Mouse (Mus musculus) midbrain, embryonic 16.5 days (tissue): ENCODE measurements at regions not wholly inside any gene's neighbourhood (a gene's known extent, or its start where the extent isn't known, plus 50 kb on each side); places are given as distances from the start of the nearest gene placed in this dataset.

ENCODE experiments used
- ATAC-seq: fragments of 200-750 bp; cut with Nextera tagmentation; 2 replicates; pipeline ENCODE4 v1.8.0; 2017; ENCODE audit warnings: moderate TSS enrichment
- H3K27ac ChIP-seq: fragments of 300-500 bp; sonication (generic); 2 replicates; pipeline ENCODE4 v1.5.1; 2014; ENCODE audit warnings: mild to moderate bottlenecking, low read length, mixed read lengths
- H3K27me3 ChIP-seq: fragments of 300-500 bp; sonication (generic); 2 replicates; pipeline ENCODE4 v1.6.1; 2014; ENCODE audit warnings: low read depth, low read length, mixed read lengths; ENCODE audit not compliant: control insufficient read depth, insufficient read depth
- H3K36me3 ChIP-seq: fragments of 300-500 bp; sonication (generic); 2 replicates; pipeline ENCODE4 v1.6.1; 2014; ENCODE audit warnings: mild to moderate bottlenecking, low read length, moderate library complexity, mixed read lengths; ENCODE audit not compliant: control insufficient read depth, insufficient read depth
- H3K4me1 ChIP-seq: fragments of 300-500 bp; sonication (generic); 2 replicates; pipeline ENCODE4 v1.6.1; 2014; ENCODE audit warnings: mild to moderate bottlenecking, low read length, mixed read lengths; ENCODE audit not compliant: control insufficient read depth, insufficient read depth
- H3K4me2 ChIP-seq: fragments of 300-500 bp; sonication (generic); 2 replicates; pipeline ENCODE4 v1.6.1; 2014; ENCODE audit warnings: mild to moderate bottlenecking, low read length, mixed read lengths
- H3K4me3 ChIP-seq: fragments of 300-500 bp; sonication (generic); 2 replicates; pipeline ENCODE4 v1.5.1; 2014; ENCODE audit warnings: low read depth, mild to moderate bottlenecking, low read length, moderate library complexity, mixed read lengths
- H3K9ac ChIP-seq: fragments of 300-500 bp; sonication (generic); 2 replicates; pipeline ENCODE4 v1.6.1; 2014; ENCODE audit warnings: low read depth, low read length, mixed read lengths
- H3K9me3 ChIP-seq: fragments of 300-500 bp; sonication (generic); replicated peaks from 2 replicates; pipeline ENCODE4 v1.6.1; 2014; ENCODE audit warnings: mild to moderate bottlenecking, low read length, mixed read lengths; ENCODE audit not compliant: control insufficient read depth, poor library complexity, severe bottlenecking
- WGBS: fragments of 180-500 bp; shearing (Covaris S2); extraction: QIAGEN DNeasy Blood & Tissue Kit; methylation state at CpG from one replicate; pipeline ENCODE4 v1.1.7; 2014; 5-methylcytosine and 5-hydroxymethylcytosine counted together

DNA sequence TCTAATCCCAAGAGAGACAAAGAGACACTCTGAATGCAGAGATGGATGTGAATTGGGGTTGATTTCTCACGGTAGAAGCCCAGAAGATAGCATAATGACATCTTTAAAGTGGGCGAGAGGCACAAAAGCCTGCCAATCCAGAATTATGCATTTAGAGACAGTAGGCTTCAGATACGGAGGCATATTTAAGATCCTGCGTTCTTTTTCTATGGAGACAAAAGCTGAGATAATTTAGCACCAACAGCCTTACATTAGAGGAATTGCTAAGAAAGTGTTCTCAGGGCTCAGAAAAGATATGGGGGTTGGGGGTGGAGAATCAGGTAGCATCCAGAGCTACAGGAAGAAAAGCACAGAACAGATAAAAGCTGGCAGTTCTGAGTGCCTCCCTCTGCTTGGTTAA, 422.4 kb upstream of the Kcnab2 start:
- no peaks in the 10 kb centered on the region for H3K27me3 ChIP-seq
- H3K9me3 ChIP-seq, result no peaks in the 10 kb centered on the region
- no peak overlapping the region for H3K4me3 ChIP-seq
- H3K4me2 ChIP-seq, result no peak overlapping the region
- WGBS, result 31% methylated on average over 4 of the region's 4 CpGs
- no peak overlapping the region for H3K9ac ChIP-seq
- no peak for ATAC-seq
- no peak overlapping the region for H3K27ac ChIP-seq
- 0 out of 2 replicates have a peak, but pooled peaks cover 5% of the 10 kb centered on the region for H3K4me1 ChIP-seq
- no peaks in the 10 kb centered on the region for H3K36me3 ChIP-seq

DNA sequence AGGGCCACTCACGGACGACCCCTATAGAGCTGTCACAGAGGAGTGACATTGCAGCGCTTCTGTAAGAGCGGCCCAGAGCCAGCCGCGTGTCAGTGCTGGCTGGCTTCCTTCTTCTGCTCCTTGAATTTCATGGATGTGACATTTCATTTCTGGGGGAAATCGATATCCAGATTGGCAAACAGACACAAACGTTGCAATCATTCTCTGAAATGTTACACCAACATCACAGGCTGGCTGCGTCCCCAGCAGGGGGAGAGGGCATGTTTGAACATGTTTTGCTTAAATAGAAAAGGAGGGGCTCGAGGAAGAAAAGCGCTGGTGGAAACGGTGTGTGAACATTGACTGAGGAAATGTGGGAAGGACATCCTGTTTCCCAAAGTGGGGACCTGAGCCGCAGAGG, 417.4 kb upstream of the Kcnab2 start:
- Histone ChIP-seq H3K9ac (no peak overlapping the region), H3K4me2 (no peak overlapping the region), H3K36me3 (no peaks in the 10 kb centered on the region), H3K9me3 (no peaks in the 10 kb centered on the region), H3K4me1 (0 out of 2 replicates have a peak, but pooled peaks cover 3% of the 10 kb centered on the region), H3K27ac (no peak overlapping the region), H3K4me3 (no peak overlapping the region), H3K27me3 (no peaks in the 10 kb centered on the region)
- ATAC-seq, result no peak
- 63% methylated on average over 13 of the region's 13 CpGs for WGBS

DNA sequence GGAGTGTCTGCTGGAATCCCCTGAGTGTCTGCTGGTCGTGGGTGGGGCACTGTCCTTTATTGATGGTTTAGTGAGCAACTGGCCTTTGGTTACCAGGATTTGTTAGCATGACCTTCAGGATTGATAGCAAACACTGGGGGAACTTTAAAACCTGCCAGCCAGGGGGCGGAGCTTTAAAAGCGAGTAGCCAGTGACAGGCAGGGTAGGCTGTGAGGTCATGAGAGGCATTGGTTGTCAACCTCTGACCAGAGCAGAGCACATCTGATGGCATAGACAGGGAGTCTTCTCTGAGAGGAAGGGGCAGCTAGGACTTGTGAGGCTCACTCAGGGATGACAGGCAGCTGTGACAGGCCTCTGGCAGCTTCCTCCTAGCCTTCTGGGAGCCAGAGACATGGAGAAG, 415.3 kb upstream of the Kcnab2 start:
- ATAC-seq, result no peak
- Histone ChIP-seq H3K36me3 (no peaks in the 10 kb centered on the region), H3K27me3 (no peaks in the 10 kb centered on the region), H3K4me3 (no peak overlapping the region), H3K4me2 (no peak overlapping the region), H3K4me1 (peaks cover 2% of the 10 kb centered on the region; the same call in 1 of the 2 replicates), H3K27ac (no peak overlapping the region), H3K9ac (no peak overlapping the region), H3K9me3 (0 out of 2 replicates have a peak, but pooled peaks cover 3% of the 10 kb centered on the region)
- WGBS, result 90% methylated on average over 3 of the region's 3 CpGs

DNA sequence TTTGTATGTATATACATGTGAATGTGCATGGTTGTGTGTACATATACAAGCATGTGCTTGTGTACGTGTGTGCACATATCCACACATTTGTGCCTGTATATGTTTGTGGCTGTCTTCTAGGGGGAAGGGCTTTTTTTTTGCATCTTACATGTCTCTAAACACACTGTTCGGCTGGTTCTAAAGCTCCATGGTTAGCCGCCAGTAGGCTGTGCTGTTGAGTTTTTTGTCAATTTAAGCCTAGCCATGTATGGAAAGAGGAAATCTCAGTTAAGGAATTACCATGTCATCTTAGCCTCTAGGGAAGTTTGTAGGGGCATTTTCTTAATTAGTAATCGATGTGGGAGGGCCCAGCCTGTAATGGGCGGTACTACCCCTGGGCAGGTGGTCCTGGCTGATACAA, 411.5 kb upstream of the Kcnab2 start:
- no peak overlapping the region for H3K4me2 ChIP-seq
- no peak overlapping the region for H3K9ac ChIP-seq
- no peak overlapping the region for H3K27ac ChIP-seq
- no peak overlapping the region for H3K4me3 ChIP-seq
- 83% methylated on average over 5 of the region's 5 CpGs for WGBS
- no peaks in the 10 kb centered on the region for H3K36me3 ChIP-seq
- no peaks in the 10 kb centered on the region for H3K27me3 ChIP-seq
- 0 out of 2 replicates have a peak, but pooled peaks cover 3% of the 10 kb centered on the region for H3K9me3 ChIP-seq
- H3K4me1 ChIP-seq, result peaks cover 3% of the 10 kb centered on the region; the same call in 1 of the 2 replicates
- no peak for ATAC-seq

DNA sequence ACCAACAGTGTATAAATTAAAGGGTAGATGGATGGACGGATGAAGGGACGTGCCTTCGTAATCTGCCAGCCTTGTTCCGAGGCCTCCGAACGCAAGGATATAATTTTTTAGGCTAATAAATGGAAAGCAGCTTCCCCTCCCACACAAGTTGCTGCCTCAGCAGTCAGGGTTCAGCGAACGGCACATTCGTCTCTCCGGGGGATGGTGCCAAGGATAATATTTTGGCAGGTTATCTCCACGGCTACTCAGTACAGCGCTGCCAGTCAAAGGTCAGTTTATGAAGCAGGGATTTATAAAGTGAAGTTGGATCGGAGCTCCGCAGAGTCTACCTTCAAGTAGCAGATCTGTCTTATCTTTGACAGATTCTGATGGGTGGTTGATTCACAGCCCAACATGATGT, 410.6 kb upstream of the Kcnab2 start:
- Histone ChIP-seq H3K36me3 (no peaks in the 10 kb centered on the region), H3K9me3 (0 out of 2 replicates have a peak, but pooled peaks cover 3% of the 10 kb centered on the region), H3K27me3 (no peaks in the 10 kb centered on the region), H3K27ac (no peak overlapping the region), H3K4me3 (no peak overlapping the region), H3K9ac (no peak overlapping the region), H3K4me2 (no peak overlapping the region), H3K4me1 (peaks cover 3% of the 10 kb centered on the region; the same call in 1 of the 2 replicates)
- ATAC-seq, result no peak
- 53% methylated on average over 14 of the region's 14 CpGs for WGBS

DNA sequence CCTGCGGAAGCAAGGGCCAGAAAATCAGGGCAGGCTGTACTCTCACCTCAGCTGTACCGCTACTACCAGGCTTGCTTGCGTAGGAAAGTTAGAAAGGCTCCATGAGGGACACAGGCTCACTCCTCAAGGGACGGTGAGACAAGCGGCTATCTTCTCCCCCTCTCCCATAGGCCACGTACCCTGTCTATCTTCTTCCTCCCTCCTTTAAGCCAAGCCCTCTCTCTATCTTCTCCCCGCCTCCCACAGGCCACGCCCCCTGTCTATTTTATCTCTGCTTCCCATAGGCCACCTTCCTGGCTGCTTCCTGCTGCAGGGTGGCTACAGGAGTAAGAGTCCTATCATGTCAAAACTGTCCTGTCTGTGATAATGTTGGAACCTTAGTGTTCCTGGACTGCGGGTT, 409.1 kb upstream of the Kcnab2 start:
- no peak overlapping the region for H3K4me2 ChIP-seq
- WGBS, result 72% methylated on average over 9 of the region's 9 CpGs
- H3K4me1 ChIP-seq, result peaks cover 3% of the 10 kb centered on the region; the same call in 1 of the 2 replicates
- no peak overlapping the region for H3K27ac ChIP-seq
- no peak for ATAC-seq
- H3K4me3 ChIP-seq, result no peak overlapping the region
- 0 out of 2 replicates have a peak, but pooled peaks cover 3% of the 10 kb centered on the region for H3K9me3 ChIP-seq
- H3K9ac ChIP-seq, result no peak overlapping the region
- no peaks in the 10 kb centered on the region for H3K36me3 ChIP-seq
- no peaks in the 10 kb centered on the region for H3K27me3 ChIP-seq

DNA sequence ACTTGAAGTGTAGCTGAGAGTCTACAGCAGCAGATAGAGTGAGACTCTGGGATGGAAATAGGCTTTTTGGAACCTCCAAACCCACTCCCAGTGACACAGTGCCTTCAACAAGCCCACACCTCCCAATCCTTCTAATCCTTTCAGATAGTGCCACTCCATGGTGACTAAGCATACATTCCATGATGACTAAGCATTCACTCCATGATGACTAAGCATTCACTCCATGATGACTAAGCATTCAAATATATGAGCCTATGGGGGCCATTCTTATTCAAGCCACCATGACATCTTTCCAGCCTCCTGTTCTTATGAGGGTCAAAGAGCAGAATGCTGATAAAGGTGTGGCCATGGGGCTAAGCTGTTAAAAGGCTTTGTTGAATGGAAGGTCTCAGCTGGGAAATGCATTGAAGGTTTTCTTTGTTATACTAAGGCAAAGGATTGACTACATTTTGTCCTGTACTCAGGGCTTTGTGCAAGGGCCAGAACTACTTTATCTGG, 403.8 kb upstream of the Kcnab2 start:
- Histone ChIP-seq H3K27me3 (no peaks in the 10 kb centered on the region), H3K4me1 (peaks cover 4% of the 10 kb centered on the region; the same call in 1 of the 2 replicates), H3K4me3 (no peak overlapping the region), H3K4me2 (no peak overlapping the region), H3K27ac (no peak overlapping the region), H3K9me3 (no peaks in the 10 kb centered on the region), H3K36me3 (no peaks in the 10 kb centered on the region), H3K9ac (no peak overlapping the region)
- no peak for ATAC-seq

DNA sequence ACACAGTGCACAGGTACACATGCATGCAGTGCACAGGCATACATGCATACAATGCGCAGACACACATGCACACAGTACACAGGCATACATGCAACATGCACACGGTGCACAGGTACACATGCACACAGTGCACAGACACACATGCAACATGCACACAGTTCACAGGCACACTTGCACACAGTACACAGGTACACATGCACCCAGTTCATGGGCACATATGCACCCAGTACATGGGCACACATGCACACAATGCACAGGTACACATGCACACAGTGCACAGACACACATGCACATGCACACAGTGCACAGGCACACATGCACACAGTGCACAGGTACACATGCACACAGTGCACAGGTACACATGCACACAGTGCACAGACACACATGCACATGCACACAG, 402.7 kb upstream of the Kcnab2 start:
- Histone ChIP-seq H3K4me1 (peaks cover 4% of the 10 kb centered on the region; the same call in 1 of the 2 replicates), H3K36me3 (no peaks in the 10 kb centered on the region), H3K4me2 (no peak overlapping the region), H3K9me3 (no peaks in the 10 kb centered on the region), H3K27ac (no peak overlapping the region), H3K9ac (no peak overlapping the region), H3K27me3 (no peaks in the 10 kb centered on the region), H3K4me3 (no peak overlapping the region)
- 98% methylated on average over 2 of the region's 2 CpGs for WGBS
- no peak for ATAC-seq

DNA sequence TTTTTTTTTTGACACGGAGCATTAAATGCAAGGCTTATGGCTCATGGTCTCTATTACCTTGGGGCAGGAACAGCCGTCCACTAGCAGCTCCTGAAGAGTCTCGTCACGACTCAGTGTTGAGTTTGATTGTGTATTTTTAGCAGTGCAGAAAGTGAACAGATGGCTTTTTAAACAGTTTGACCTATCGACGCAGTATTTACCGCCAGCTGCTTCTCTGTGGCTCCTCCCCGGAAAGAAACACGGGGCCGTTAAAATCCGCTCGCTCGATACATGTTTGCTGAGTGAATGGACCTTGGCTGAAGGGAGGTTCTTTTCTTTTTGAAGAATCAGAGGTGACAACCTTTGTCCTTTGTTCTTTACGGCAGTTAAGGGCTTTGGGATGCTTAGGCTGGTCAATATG, 401.3 kb upstream of the Kcnab2 start:
- Histone ChIP-seq H3K36me3 (no peaks in the 10 kb centered on the region), H3K9ac (no peak overlapping the region), H3K9me3 (no peaks in the 10 kb centered on the region), H3K27me3 (no peaks in the 10 kb centered on the region), H3K4me2 (no peak overlapping the region; the same call in 1 of the 2 replicates), H3K27ac (no peak overlapping the region), H3K4me1 (peaks cover 4% of the 10 kb centered on the region; the same call in 1 of the 2 replicates), H3K4me3 (no peak overlapping the region)
- no peak for ATAC-seq
- 39% methylated on average over 14 of the region's 14 CpGs for WGBS
